Mouse (Mus musculus) CD4-positive naive resting alpha-beta T cell, adult 76 days (primary cell): ENCODE results near the gene Upk1b. TPM values are rescaled to one million over a fixed set of nuclear protein-coding genes. Genes with fewer than 3 reads are reported as not detected.

Experiments used
- total RNA-seq: library from RNA; stranded (reverse); gene quantifications from one replicate; pipeline ENCODE4 v1.2.4, GENCODE M21; 2023

Upk1b gene
- total RNA-seq: not detected

DNA sequence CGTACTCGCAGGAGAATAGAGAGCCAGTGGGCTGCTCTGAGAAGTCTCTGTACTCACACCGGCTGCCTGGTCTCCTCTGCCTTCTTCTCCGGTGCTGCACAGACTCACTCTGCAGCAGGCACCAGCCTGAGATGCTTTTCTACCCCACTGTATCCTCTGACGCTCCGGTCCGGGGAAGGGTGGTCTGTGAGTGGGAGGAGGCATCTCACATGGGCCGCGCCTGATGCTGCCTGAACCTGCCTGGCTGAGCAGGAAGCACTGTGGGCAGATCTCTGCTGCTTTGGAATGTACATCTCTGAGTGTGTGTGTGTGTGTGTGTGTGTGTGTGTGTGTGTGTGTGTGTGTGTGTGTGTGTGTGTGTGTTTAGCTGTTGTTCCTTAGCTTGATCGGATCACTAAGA is at the start of gene Upk1b:
TSS of gene Upk1b (minus strand) at position 238 of the 400 bp plus-strand sequence.

DNA sequence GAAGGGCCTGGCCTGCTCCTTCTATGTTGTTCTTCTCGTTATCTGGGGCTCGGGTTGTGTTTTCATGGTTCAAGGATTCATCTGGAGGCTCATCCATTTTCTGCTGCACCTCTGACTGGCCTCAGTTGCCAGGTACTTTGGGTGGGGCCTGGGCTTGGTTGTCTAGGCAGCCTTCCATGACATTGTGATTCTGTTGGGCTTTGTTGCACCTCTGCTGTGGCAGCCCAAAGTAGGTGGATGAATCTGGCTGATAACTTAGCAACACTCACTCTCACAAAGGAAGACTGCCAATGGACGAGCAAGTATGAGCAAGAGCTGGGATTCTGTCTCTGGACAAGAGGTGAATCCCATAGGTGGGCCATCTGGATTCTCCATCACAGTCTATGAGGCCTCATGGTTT is 28.5 kb upstream of the Upk1b start, which contains the start of gene 4930435E12Rik:
TSS of gene 4930435E12Rik (minus strand) at position 101 of the 400 bp plus-strand sequence.

DNA sequence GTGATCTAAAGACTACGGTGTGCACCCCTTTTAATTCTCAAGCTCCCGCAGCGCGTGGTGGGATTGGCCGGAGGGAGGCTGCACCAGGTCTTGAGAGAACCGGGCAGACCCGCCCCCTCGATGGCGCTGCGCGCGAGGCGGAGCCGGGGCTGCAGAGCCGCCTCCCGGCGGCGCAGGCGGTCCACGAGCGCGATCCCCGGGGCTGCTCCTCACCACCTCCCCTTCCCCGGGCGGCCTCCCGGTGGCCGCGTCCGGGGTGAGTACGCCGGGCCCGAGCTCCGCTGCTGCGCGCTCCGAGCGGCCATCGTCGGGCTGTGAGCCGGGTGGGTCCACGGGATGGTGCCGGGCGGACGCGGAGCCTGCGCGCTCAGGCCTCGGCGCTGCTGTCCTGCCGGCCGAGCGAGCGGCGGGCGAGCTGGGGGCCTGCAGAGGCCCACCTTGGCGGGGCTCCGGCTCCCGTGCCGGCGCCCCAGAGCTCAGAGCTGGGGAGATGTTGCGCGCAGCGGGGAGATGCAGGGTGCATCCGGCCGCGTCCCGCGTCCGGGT is 57.9 kb downstream of the Upk1b start, which contains the start of gene B4galt4:
TSS of gene B4galt4 (plus strand) at position 152 of the 546 bp plus-strand sequence.

Other genes starting within 250 kb of the Upk1b start
- gene Tmem39a, start 241.6 kb downstream of the Upk1b start, total RNA-seq: 53.5 TPM
- 22.4 TPM for gene Arhgap31, start 87.1 kb downstream of the Upk1b start, total RNA-seq
- 0.26 TPM for gene B4galt4, start 58.1 kb downstream of the Upk1b start, total RNA-seq
- not detected for gene 4930435E12Rik, start 28.4 kb upstream of the Upk1b start, total RNA-seq
- gene Igsf11, start 92.3 kb upstream of the Upk1b start, total RNA-seq: not detected